Mouse (Mus musculus) olfactory bulb, adult 2 months (tissue): ENCODE measurements around the gene BC035044. TPM values are rescaled to one million over a fixed set of nuclear protein-coding genes. Genes with fewer than 3 reads are reported as not detected.
A peak's percentile ranks its signal among the peaks of the same experiment; 100 is the strongest.
"Not testable (repeated sequence)": the region's sequence is repeated elsewhere in the genome, so short reads cannot be mapped to it uniquely, and the experiment has no call there.

Experiments used
- H3K27ac ChIP-seq: fragments of 200-500 bp; 2 replicates; pipeline ENCODE4 v1.5.1; 2012; ENCODE audit warnings: low read depth, low read length; ENCODE audit not compliant: insufficient read depth
- H3K4me1 ChIP-seq: fragments of 200-500 bp; 2 replicates; pipeline ENCODE4 v1.6.1; 2012; ENCODE audit warnings: low read length; ENCODE audit not compliant: control insufficient read depth, insufficient read depth
- H3K4me3 ChIP-seq: fragments of 200-500 bp; 2 replicates; pipeline ENCODE4 v1.5.1; 2012; ENCODE audit warnings: mild to moderate bottlenecking, low read depth, low read length, moderate library complexity; ENCODE audit not compliant: insufficient read depth
- CTCF ChIP-seq: fragments of 200-500 bp; IDR thresholded peaks from 2 replicates; pipeline ENCODE4 v1.5.1; 2012; ENCODE audit warnings: low read depth, mild to moderate bottlenecking, low read length, moderate library complexity; ENCODE audit not compliant: insufficient read depth
- POLR2A ChIP-seq: fragments of 200-500 bp; IDR thresholded peaks from 2 replicates; pipeline ENCODE4 v1.6.1; 2012; ENCODE audit warnings: mild to moderate bottlenecking, low read depth, low read length, moderate library complexity; ENCODE audit not compliant: insufficient read depth
- whole genome bisulfite sequencing: fragments of 180-500 bp; shearing (Covaris S2); methylation state at CpG from one replicate; pipeline ENCODE4 v1.1.7; 2018; 5-methylcytosine and 5-hydroxymethylcytosine counted together
- polyA plus RNA-seq: library from polyadenylated mRNA; stranded (reverse); fragments of >200 nt; gene quantifications from 2 replicates; pipeline ENCODE4 v1.2.4, GENCODE M21; 2012; ENCODE audit warnings: low replicate concordance; ENCODE audit not compliant: missing spikeins, insufficient read depth, insufficient read length

The BC035044 gene
- polyA plus RNA-seq, 1 experiment = not detected

- TF ChIP-seq CTCF (no peak), POLR2A (no peak)
- peak overlapping the region; percentile 85 for H3K27ac ChIP-seq
- peaks cover 8% of the 10 kb centered on the region for H3K4me1 ChIP-seq
- H3K4me3 ChIP-seq = peak overlapping the region; percentile 85
- under 1% methylated on average over 22 of the region's 22 CpGs for WGBS
Observed at GRCm38 (mm10) chr6:128843479-128843992, 47.4 kb downstream of the BC035044 start.

GRCm38 (mm10) chr6:128842945-128843478, 47.9 kb downstream of the BC035044 start:
- H3K4me1 ChIP-seq = peaks cover 8% of the 10 kb centered on the region
- H3K27ac ChIP-seq = peak overlapping the region; percentile 90
- under 1% methylated on average over 44 of the region's 44 CpGs for WGBS
- no peak for TF ChIP-seq CTCF
- no peak; the same call in 1 of the 2 replicates for TF ChIP-seq POLR2A
- H3K4me3 ChIP-seq = peak overlapping the region; percentile 85

GRCm38 (mm10) chr6:128842356-128842944, 48.5 kb downstream of the BC035044 start:
- TF ChIP-seq POLR2A = no peak
- no peak for TF ChIP-seq CTCF
- Histone ChIP-seq H3K4me1 (peaks cover 8% of the 10 kb centered on the region), H3K4me3 (peak overlapping the region; percentile 85), H3K27ac (peak overlapping the region; percentile 90)
- WGBS = 1% methylated on average over 20 of the region's 20 CpGs

DNA sequence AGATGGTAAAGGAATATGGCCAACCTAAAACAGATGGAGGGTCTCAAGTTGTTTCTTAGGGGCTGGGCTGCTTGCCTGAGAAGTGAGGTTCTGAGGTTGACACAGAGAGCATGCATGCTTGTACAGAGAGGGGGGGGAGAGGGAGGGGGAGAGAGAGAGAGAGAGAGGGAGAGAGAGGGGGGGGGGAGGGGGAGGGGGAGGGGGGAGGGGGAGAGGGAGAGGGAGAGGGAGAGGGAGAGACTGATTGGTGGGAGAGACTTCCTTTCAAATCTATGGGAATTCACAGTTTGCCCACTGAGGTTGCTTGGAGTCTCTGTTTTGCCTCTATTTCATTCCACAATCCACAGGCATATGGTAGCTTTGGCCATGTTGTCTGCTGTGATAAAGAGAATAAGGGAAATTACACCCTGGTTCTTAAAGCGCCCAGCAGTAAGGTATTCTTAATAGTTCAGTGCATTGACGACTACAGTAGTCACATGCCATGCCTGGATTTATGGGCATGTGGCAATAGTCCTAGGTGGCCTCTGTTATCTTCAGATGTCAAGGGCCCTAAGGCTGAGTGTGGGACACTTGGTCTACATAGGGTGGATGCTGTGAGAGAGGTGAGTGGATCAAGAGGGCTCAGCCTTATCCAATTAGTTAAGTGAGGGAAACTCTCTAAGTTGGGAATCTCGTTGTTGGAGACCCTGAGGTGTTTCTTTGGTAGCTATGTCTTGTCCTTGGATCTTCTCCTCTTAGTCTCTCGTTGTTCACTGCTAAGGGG, 49.4 kb downstream of the BC035044 start:
- Histone ChIP-seq H3K27ac (no peak overlapping the region), H3K4me1 (peaks cover 8% of the 10 kb centered on the region), H3K4me3 (no peak overlapping the region)
- WGBS = 35% methylated on average over 4 of the region's 4 CpGs
- TF ChIP-seq POLR2A = no peak

DNA sequence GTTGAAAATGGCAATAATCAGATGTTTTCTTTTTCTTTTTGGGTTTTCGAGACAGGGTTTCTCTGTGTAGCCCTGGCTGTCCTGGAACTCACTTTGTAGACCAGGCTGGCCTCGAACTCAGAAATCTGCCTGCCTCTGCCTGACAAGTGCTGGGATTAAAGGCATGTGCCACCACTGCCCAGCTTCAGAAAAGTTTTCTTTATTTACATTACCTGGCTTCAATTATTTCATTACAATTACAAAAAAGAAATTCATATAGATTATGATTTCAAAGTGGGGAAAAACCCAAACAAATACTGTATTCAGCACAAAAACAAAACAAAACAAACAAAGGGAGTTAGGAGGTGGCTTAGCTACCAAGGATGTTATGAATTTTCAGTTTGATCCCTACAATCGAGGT, 50.3 kb downstream of the BC035044 start:
- H3K27ac ChIP-seq, H3K4me3 ChIP-seq, H3K4me1 ChIP-seq: not testable (repeated sequence)
- WGBS = 87% methylated on average over 3 of the region's 3 CpGs

DNA sequence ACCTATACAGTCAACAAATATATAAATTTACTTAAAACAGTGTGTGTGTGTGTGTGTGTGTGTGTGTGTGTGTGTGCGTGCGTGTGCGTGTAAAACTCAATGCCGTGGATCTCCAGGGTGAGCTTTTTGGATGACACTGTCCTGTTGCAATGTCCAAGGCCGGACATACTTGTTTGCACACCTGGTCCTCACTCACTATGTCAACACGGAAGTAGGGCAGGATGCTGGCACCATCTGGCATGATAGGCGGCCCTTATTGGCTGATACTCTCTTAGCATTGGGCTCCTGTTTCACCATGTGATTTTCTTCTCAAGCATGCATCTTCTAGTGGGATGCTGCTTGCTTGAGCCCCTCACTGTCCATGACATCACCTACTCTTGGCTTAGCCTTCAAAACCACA, 51.0 kb downstream of the BC035044 start:
- Histone ChIP-seq H3K4me3 (no peak overlapping the region), H3K4me1 (peaks cover 3% of the 10 kb centered on the region), H3K27ac (no peak overlapping the region)
- WGBS = 69% methylated on average over 7 of the region's 7 CpGs
- TF ChIP-seq CTCF (no peak), POLR2A (no peak)

- Histone ChIP-seq H3K4me1 (peaks cover 3% of the 10 kb centered on the region), H3K4me3 (peak overlapping the region; percentile 99), H3K27ac (peak overlapping the region; percentile 10; the same call in 1 of the 2 replicates)
- TF ChIP-seq POLR2A (no peak), CTCF (peak; percentile 58; the same call in 1 of the 2 replicates)
- WGBS = under 1% methylated on average over 17 of the region's 17 CpGs
Observed at GRCm38 (mm10) chr6:128839266-128839771, 51.6 kb downstream of the BC035044 start.

- under 1% methylated on average over 49 of the region's 49 CpGs for WGBS
- peak overlapping the region; percentile 99 for H3K4me3 ChIP-seq
- peak overlapping the region; percentile 87 for H3K27ac ChIP-seq
- no peak for TF ChIP-seq CTCF
- TF ChIP-seq POLR2A = no peak
- no peaks in the 10 kb centered on the region; the same call in 1 of the 2 replicates for H3K4me1 ChIP-seq
Observed at GRCm38 (mm10) chr6:128838342-128839265, 52.3 kb downstream of the BC035044 start.
